Mouse (Mus musculus): ENCODE results near the gene Fbxo34.

- TF ChIP-seq POLR2A (IDR thresholded peaks at IDR 0.05; ENCODE audit: borderline replicate concordance, insufficient read depth, low read length): no peak
- TF ChIP-seq CTCF (IDR thresholded peaks at IDR 0.05; ENCODE audit: borderline replicate concordance, insufficient read depth, low read depth, low read length): no peak
Measured at GRCm38 (mm10) chr14:47417346-47417745, 32.9 kb upstream of the Fbxo34 start.

Data from cerebellum, adult 2 months (tissue).